In the genomic region with DNA sequence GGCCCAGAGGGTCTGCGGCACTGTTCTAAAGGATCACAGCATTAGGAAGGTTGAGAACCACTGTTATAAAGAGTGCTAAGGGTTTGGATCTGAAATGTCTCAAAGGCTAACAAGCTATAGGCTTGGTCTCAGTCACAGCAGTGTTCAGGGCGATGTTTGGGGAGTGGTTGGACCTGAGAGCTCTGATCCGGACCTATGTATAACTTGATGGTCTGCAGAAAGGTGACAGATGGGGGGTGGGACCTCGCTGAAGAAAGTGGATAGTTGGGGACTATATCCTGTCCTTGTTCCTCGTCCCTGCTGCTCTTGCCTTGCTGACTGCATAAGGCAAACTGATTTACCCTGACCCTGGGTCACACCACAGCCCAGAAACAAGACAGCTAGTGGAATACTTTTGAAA, we compare ENCODE assay signal across 27 mouse cellular contexts.
DNase-seq lines count a peak whose midpoint lies in the region; ATAC-seq and TF ChIP-seq lines count a peak whose summit lies in the region.
"Had no signal": no experiment of that assay in that cellular context is flagged by ENCODE, and none has a peak within 500 bp of the region (broad histone marks: within the 10 kb centered on the region; RNA-seq: fewer than 3 reads in every experiment).

No protein-coding gene starts in this region.

- H3K4me3 ChIP-seq in testis, adult 2 months (ENCODE audit: control insufficient read depth, low read depth, low read length), result no peak overlapping the region
- H3K4me3 ChIP-seq in midbrain, embryonic 13.5 days (replicated peaks), result no peak overlapping the region
- H3K4me3 ChIP-seq: embryonic facial prominence, embryonic 13.5 days; embryonic facial prominence, embryonic 15.5 days; erythroblast, embryonic 14.5 days; forebrain, embryonic 10.5 days; forebrain, embryonic 12.5 days had no signal

- H3K4me1 ChIP-seq in testis, adult 2 months (ENCODE audit: control insufficient read depth, insufficient read depth, low read length), result no peaks in the 10 kb centered on the region
- 0 out of 2 replicates have a peak, but pooled peaks cover 4% of the 10 kb centered on the region for H3K4me1 ChIP-seq in midbrain, embryonic 13.5 days (replicated peaks)
- H3K4me1 ChIP-seq: embryonic facial prominence, embryonic 13.5 days; embryonic facial prominence, embryonic 15.5 days had no signal

- no peak overlapping the region for H3K4me2 ChIP-seq in midbrain, embryonic 13.5 days (replicated peaks)
- H3K4me2 ChIP-seq: embryonic facial prominence, embryonic 13.5 days; embryonic facial prominence, embryonic 15.5 days; forebrain, embryonic 12.5 days had no signal

- no peak for TF ChIP-seq POLR2A in testis, adult 2 months (IDR thresholded peaks at IDR 0.05; ENCODE audit: control insufficient read depth, low read depth, low read length)

- DNase-seq in testis, postnatal 10 days (ENCODE audit: low spot score), result no peak
- DNase-seq in R1 (ENCODE audit: low read depth, low spot score), result peak; percentile 91
- DNase-seq in kidney, adult 11 months, result no peak
- DNase-seq: adrenal gland, adult 8-10 months; adrenal gland, postnatal 14 days; adrenal gland, postnatal 36 days; B cell, adult 2 months; cerebellum, adult 11-12 months; cerebellum, adult 2 months; cerebellum, adult 9-10 months; cerebellum, postnatal 10 days; cerebellum, postnatal 25 days; embryo, embryonic 11 days had no signal

- no peak for ATAC-seq in midbrain, embryonic 13.5 days
- ATAC-seq: activated CD4-positive, CD25-positive, alpha-beta regulatory T cell, adult 4 months; CD4-positive, CD25-positive, alpha-beta regulatory T cell, adult 4 months; forebrain, embryonic 14.5 days; forebrain, embryonic 16.5 days; Patski had no signal

- TF ChIP-seq CTCF in testis, adult 2 months (IDR thresholded peaks at IDR 0.05; ENCODE audit: control insufficient read depth, insufficient read depth, insufficient replicate concordance, low read depth, low read length), result no peak

- H3K36me3 ChIP-seq in testis, adult 2 months (ENCODE audit: control insufficient read depth, insufficient read depth, low read length), result no peaks in the 10 kb centered on the region
- no peaks in the 10 kb centered on the region for H3K36me3 ChIP-seq in midbrain, embryonic 13.5 days
- H3K36me3 ChIP-seq: embryonic facial prominence, embryonic 13.5 days; embryonic facial prominence, embryonic 15.5 days; forebrain, embryonic 10.5 days; forebrain, embryonic 12.5 days; G1E had no signal

- H3K9ac ChIP-seq in midbrain, embryonic 13.5 days (replicated peaks), result no peak overlapping the region
- H3K9ac ChIP-seq: embryonic facial prominence, embryonic 13.5 days; embryonic facial prominence, embryonic 15.5 days; forebrain, embryonic 12.5 days had no signal

- H3K9me3 ChIP-seq in midbrain, embryonic 13.5 days, result no peaks in the 10 kb centered on the region
- H3K9me3 ChIP-seq: embryonic facial prominence, embryonic 13.5 days; embryonic facial prominence, embryonic 15.5 days; forebrain, embryonic 12.5 days had no signal

- peak overlapping the region; percentile 32; the same call in 1 of the 2 replicates for H3K27ac ChIP-seq in testis, adult 2 months (ENCODE audit: control insufficient read depth, insufficient read depth, low read depth, low read length)
- H3K27ac ChIP-seq in midbrain, embryonic 13.5 days, result no peak overlapping the region
- H3K27ac ChIP-seq: embryonic facial prominence, embryonic 13.5 days; embryonic facial prominence, embryonic 15.5 days; forebrain, embryonic 10.5 days; forebrain, embryonic 12.5 days had no signal

- no peaks in the 10 kb centered on the region for H3K27me3 ChIP-seq in testis, adult 2 months (ENCODE audit: control insufficient read depth, insufficient read depth, low read length)
- no peaks in the 10 kb centered on the region for H3K27me3 ChIP-seq in midbrain, embryonic 13.5 days
- H3K27me3 ChIP-seq: CH12.LX; embryonic facial prominence, embryonic 13.5 days; embryonic facial prominence, embryonic 15.5 days; forebrain, embryonic 12.5 days; Patski had no signal

- WGBS in midbrain, embryonic 13.5 days, result 89% methylated on average over 5 of the region's 5 CpGs
